Mouse (Mus musculus): ENCODE results near the gene Ccdc85c. TPM values are rescaled to one million over a fixed set of nuclear protein-coding genes. Genes with fewer than 3 reads are reported as not detected.

The Ccdc85c gene
- total RNA-seq, 2 experiments from 2014 or later = 36.4 to 40.9 TPM

- no peak for DNase-seq (ENCODE audit: low spot score)
- intact Hi-C loops (cut with DNase I) = loop anchor here (5.0 kb wide), 1 partner anchor 34 kb away; no protein-coding TSS in a partner anchor
These were observed 3.7 kb downstream of the Ccdc85c start for GRCm38 (mm10) chr12:108271351-108272142.

DNA sequence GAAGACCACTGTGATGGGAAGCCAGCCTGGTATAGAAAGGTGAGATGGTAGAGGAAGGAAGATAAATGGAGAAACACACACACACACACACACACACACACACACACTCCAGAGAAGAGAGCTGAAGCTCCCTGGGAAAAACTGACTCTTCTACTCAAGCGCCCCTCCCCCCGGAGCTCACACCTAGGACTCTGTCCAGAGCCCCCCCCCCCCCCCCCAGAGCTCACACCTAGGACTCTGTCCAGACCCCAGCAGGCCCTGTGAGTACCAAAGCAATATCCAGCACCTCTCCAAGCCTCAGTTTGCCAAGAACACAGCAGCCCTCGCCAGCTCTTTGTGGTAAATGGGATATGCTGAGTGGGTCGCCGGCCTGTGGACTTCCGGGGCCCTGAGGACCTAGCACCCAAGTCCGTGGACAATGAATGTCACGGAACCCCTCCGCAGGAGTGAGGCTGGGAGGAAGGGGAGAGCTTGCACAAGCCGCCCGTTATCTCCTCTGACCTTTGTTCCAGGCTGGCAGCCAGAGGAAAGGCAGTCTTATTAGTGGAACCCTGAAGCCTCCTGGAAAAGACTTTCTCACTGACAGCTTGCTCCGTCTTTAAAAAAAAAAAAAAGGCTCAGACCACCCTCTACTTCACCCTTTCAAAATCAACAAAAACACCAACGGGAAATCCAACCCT is 4.8 kb downstream of the Ccdc85c start:
- DNase-seq (ENCODE audit: low spot score) = no peak
- intact Hi-C loops (cut with DNase I) = loop anchor here (5.0 kb wide), 1 partner anchor 33 kb away; no protein-coding TSS in a partner anchor

DNA sequence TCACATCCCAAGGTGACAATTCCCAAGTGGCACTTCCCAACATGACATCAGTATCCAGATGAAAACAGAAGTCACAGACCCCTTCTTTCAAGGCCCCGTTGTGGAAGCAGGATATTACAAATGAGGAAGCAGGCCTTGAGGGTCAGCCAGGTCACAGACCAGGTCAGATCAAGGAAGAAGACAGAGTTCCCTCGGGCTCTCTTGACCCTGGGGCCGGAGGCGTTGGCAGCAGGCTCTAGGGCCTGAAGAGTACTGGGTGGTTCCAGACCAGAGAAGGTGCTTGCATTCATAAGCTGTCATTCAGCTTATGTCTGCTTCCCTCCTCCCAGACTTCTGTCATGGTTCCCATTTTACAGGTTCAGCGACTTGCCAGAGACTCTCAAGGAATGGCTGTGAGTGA is 5.5 kb downstream of the Ccdc85c start:
- no peak for DNase-seq (ENCODE audit: low spot score)
- intact Hi-C loops (cut with DNase I) = loop anchor here (5.0 kb wide), 1 partner anchor 32 kb away; no protein-coding TSS in a partner anchor

DNA sequence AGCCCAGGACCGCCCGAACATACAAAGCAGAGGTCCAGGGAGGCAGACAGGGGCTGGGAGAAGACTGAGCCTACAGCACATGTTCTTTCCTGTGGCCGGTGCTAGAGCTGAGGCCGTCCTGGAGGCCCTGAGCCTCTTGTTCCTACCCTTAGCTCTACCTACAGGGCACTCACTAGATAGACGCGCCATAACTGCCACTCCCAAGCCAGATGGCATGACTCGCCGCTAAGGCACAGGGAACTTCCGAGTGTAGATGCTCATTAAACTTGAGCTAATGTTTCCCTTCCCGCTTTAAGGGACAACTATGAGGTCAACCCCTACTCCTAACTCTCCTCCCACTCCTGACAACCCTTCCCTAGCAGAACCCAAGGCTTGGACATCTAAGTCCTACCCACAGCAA is 6.3 kb downstream of the Ccdc85c start:
- intact Hi-C loops (cut with DNase I) = no loop called here
- DNase-seq (ENCODE audit: low spot score) = no peak

DNA sequence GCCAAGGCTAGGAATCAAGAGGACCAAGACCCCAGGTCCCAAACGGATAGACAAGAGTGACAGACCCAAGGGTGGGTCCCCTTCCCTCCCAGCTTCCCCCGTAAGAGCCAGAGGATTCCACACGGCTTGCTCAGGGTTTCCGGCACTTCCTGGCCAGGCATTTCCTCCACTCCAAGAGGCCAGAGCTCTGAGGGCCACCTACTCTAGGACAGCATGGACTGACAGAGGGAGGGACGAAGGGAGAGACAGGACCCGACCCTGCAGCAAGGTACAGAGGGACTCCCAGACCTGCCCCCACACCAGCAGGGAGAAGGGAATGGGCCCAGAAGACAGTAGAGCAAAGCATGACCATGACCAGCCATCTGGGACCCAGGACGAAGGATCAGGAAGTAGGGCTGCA is 7.6 kb downstream of the Ccdc85c start:
- intact Hi-C loops (cut with DNase I) = no loop called here
- DNase-seq (ENCODE audit: low spot score) = peak; percentile 38

DNA sequence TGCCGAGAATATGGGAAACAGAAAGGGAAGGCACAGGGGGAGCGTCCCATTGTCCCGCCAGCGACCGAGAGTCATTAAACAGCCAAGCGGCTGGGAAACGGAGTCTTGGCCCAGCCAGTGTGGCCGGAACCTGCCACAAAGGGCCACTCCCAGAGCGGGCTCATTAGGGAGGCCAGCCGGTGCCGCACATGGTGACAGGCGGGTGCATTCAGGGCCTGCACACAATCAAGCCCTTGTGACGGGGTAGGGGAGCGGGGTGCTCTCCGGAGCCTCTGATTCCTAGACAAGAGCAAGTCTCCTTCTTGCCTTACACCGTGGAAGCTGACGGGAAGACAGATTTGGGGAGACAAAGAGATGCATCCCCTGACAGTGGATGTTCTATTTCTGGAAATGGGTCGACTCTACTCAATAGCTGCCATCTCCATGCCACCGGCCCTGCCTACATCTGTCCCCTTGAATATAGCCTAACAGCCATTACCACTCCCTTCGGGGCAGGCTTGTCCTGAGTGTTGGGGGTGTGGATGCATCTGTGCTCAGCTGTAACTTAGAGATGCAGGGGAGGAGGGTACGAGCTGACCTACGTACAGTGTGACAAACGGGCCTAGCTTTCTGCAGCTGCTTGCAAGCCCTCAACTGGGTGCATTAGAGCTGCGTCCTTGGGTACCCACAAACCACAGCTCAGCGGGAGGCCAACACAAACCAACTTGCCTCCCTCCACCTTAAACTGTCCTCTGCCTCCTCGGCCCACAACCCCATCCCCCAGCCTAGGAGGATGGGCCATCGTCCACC is 9.2 kb downstream of the Ccdc85c start:
- intact Hi-C loops (cut with DNase I) = no loop called here
- peak; percentile 42 for DNase-seq (ENCODE audit: low spot score)

- intact Hi-C loops (cut with DNase I) = no loop called here
- DNase-seq (ENCODE audit: low spot score) = no peak
These were observed 10.3 kb downstream of the Ccdc85c start for GRCm38 (mm10) chr12:108264918-108265317.

GRCm38 (mm10) chr12:108260950-108261349 is 14.3 kb downstream of the Ccdc85c start:
- DNase-seq (ENCODE audit: low spot score) = no peak

GRCm38 (mm10) chr12:108259322-108260049 is 15.7 kb downstream of the Ccdc85c start:
- intact Hi-C loops (cut with DNase I) = no loop called here
- DNase-seq (ENCODE audit: low spot score) = no peak

More at GRCm38 (mm10) chr12:108260950-108261349, 14.3 kb downstream of the Ccdc85c start:
- intact Hi-C loops (cut with DNase I) = no loop called here

DNA sequence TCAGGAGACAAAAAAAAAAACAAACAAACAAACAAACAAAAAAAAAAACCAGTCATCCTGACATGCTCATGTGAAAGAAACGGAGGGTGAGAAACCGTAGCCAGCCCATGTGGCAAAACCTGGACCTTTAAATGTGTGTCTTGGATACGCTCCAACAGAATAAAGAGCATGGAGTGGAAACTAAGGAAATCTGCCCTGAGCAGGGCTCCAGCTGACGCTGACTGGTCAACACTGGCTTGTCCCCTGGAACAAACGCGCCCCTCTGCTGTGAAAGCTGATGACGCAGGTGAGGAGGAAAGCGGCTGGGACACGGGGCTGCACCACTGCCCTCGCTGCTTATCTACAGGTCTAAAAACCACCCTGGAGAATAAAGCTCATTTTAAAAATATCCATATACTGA is 18.5 kb downstream of the Ccdc85c start:
- intact Hi-C loops (cut with DNase I) = no loop called here
- DNase-seq (ENCODE audit: low spot score) = no peak

DNA sequence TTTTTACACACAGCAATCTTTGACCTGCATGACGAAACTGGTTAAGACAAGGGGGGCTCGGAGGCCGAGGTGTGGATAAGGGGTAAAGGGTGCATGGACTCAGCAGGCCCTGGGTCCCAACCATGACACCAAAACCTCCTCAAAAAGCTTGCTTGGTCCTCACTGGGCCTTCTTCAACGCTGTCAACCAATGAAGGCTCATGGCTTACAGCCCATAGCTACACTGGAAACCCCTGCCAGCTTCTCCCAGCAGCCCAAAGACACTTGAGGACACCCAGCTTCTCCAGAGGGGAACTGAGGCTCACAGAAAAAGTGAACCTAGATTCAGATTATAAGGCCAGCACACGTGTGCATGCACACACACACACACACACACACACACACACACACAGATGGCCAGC is 19.3 kb downstream of the Ccdc85c start:
- DNase-seq (ENCODE audit: low spot score) = no peak
- intact Hi-C loops (cut with DNase I) = no loop called here

- DNase-seq (ENCODE audit: low spot score) = no peak
- intact Hi-C loops (cut with DNase I) = no loop called here
These were observed 19.7 kb downstream of the Ccdc85c start for GRCm38 (mm10) chr12:108255511-108255919.

DNA sequence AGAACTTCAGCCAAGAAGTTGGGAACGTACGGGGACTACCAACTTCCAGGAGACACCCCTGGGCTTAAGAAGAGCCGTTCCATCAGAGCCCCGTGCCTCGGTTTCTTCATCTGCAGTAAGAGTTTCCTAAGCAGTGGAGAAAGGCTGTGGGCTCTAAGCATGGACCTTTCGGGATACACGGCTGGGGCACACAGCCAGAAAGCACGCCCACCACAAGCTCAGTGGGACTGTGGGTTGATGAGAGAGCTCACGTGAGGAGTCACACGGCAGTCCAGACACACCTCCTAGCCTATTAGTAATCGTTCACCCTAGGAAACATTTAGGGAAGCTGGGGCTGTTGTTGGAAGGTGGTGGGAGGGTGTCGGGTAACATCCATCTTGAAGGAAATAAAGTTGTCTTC is 22.2 kb downstream of the Ccdc85c start:
- no peak for DNase-seq (ENCODE audit: low spot score)
- intact Hi-C loops (cut with DNase I) = no loop called here

DNA sequence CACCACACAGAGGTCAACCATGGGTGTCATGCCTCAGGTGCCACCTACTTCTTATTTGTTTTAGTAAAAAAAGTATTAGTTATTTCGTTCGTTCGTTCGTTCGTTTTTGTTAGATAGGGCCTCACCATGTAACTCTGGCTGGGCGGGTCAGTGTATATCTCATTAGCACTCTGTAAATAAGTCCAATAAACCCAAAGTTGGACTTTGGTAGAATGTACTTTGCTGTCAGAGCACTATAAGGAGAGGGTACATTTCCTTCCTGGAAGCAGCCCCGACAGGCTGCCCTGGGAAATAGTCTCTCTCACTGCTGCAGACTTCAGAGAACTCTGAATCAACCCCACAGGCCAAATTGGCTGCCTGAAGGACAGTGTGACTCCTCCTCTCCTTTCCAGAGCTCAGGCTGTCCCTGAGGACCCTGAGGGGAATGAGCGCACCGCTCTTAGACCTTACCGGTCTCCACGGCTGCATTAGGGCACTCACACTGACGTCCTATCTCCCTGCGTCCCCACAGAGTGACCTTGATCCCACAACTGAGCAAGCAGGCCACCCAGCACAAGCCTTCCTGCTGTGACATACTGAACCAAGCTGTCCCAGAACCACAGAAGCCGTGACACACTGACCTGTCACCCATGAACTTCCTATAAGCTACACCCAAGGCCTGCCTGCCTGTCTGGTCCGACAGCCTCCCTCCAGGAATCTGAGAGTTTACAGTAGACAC is 23.2 kb downstream of the Ccdc85c start:
- DNase-seq (ENCODE audit: low spot score) = no peak
- intact Hi-C loops (cut with DNase I) = no loop called here

DNA sequence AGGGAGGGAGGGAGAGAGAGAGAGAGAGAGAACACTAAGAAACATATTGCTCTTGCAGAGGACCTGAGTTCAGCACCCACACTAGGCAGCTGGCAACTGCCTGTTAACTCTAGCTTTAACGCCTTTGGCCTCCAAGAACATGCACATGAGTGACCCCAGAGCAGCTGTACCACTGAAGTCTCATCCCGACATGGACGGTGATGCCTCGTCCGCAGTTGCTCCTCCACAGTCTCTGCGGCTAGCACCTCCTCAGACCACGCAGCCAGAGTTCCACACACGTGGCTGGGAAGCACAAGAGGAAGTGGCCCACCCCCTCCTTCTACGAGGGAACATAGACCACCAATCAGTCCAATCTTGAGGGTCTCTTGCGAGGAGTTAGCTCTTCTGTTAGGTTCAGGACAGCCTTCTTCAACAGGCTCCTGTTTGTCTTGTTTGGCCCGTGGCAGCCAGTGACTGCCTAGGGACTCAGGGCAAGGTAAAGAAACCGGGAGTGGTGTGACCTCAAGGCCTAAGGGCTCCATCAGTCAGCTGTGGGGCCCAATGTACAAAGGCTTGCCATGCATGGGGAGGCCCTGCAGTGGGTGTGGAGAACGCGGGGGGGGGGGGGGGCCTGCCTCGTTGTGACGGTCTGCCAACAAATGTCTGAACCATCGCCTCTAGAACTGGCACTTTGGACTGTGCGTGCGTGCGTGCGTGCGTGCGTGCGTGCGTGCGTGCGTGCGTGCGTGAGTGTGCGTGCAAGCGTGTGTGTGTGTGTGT is 24.0 kb downstream of the Ccdc85c start:
- intact Hi-C loops (cut with DNase I) = no loop called here
- DNase-seq (ENCODE audit: low spot score) = no peak

DNA sequence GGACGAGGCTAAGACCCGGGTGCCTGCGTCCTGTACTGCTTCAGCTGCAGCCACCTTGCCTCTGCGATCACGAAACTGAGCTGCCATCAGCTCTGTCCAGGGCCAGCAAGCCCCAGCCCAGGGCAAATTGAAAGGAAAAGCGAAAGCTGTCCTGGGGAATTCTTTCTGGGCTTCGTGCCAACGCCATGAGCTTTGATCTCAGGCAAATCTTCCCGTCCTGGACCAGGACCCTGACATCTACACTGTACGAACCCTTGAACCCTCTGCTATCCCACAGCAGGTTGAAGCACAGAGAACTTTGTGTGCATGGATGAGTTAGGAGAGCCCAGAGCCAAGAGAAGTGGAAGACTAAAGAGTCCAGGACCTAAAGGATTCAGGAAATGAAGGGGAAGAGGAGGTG is 25.7 kb downstream of the Ccdc85c start:
- intact Hi-C loops (cut with DNase I) = no loop called here
- peak; percentile 54 for DNase-seq (ENCODE audit: low spot score)

DNA sequence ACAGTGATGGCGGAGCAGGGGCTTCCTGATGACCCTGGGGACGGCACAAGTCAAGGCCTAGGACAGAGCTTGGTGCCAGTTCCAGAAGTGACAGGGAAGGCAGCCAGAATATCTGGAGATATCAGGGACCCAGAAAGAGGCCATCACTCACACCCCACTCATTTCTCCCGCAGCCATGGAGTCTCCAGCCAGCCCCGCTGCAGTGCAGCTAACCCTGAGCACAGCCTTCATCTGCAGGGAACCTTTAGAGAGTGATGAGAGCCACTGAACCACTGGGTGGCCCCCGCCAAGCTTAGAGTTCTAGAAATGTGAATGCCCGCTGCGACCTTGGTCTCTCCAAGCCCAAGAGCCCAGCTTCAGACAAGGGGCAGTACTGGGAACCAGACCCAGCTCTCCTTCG is 26.2 kb downstream of the Ccdc85c start:
- no peak for DNase-seq (ENCODE audit: low spot score)
- intact Hi-C loops (cut with DNase I) = no loop called here

GRCm38 (mm10) chr12:108246759-108247500 is 28.3 kb downstream of the Ccdc85c start:
- intact Hi-C loops (cut with DNase I) = no loop called here
- no peak for DNase-seq (ENCODE audit: low spot score)
